Mouse (Mus musculus) Muller cell, postnatal 12 days (primary cell): ENCODE measurements around the gene Anks1.
A peak's percentile ranks its signal among the peaks of the same experiment; 100 is the strongest.

Experiments used
- DNase-seq: peaks from one replicate; pipeline ENCODE4 v3.0.0-alpha.2; 2015; ENCODE audit errors: inconsistent ontology term

Gene Anks1

GRCm38 (mm10) chr17:27908888-27909621 is at the start of gene Anks1:
Gene Anks1, plus strand, starts transcription at chr17:27909306.
- peak; percentile 86 for DNase-seq

GRCm38 (mm10) chr17:27865461-27865860 is 43.6 kb upstream of the Anks1 start:
- DNase-seq, result no peak

DNA sequence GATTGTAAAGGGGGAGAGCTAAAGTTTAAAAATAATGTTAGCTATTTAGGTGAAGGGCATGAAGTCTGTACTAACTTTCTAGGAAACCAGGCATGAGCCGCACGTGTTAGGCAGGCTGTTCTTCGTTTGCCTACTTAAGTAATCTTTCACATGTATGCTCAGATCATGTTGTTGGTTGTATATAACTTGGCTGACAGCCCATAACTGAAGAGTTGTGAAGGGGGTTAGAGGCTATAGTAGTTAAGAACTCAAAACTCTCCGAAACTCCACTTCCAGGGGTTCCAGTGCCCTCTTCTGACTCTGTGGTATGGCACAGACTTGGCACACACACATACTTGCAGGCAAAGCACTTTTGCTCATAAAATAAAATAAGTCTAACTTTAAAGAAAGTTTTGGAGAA is 42.4 kb upstream of the Anks1 start:
- DNase-seq, result no peak

- DNase-seq, result no peak
These were observed 37.3 kb upstream of the Anks1 start for GRCm38 (mm10) chr17:27871851-27872250.

DNA sequence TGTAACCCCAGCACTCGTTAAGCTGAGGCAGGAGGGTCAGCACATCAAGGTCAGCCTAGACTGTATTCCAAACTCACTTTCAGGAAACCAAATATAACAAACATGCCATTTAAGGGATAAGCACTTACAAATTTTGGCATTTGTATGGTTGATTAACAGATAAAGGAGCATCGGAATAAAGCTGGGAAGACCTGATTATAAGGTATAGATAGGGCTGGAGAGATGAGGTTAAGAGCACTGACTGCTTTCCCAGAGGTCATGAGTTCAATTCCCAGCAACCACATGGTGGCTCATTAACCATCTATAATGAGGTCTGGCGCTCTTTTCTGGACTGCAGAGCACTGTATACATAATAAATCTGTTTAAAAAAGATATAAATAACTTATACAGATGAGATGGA is 35.5 kb upstream of the Anks1 start:
- DNase-seq, result peak; percentile 14

DNA sequence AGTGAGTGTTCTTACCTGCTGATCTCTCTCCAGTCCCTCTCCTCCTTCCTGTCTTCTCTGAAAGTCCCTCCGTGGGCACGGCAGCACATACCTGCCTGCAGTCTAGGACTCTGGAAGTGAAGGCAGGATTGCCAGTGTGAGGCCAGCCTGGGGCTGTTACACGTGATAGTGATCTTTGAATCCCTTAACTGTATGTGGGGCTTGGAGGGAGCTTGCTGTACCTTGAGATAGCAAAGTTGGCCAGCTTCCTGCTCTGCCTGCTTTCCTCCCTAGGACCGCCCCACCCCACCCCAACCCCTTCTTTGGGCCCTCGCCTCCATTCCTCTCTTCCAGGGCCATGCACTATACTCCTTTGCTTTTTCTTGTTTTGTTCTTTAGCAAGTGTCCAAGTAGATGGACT is 34.6 kb upstream of the Anks1 start:
- no peak for DNase-seq

- DNase-seq, result peak; percentile 13
These were observed 27.6 kb upstream of the Anks1 start for GRCm38 (mm10) chr17:27881518-27881917.

DNA sequence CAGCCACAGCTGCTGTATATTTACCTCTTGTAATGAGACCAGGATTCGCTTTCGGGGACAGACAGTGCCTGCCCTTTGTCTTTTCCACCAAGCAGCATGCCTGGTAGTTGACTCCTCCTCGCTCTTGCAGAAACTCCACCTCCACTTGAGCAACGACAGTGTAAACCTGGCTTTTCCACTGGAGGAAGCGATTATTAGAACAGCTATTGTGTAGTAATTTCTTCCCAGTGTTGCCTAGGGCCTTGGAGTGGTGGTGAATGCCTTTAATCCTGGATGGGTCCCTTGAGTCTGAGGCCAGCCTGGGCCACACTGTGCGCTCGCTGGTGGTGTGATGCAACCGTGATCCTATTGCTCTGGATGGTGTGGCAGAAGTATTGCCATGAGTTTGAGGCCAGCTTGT is 26.0 kb upstream of the Anks1 start:
- no peak for DNase-seq

GRCm38 (mm10) chr17:27883994-27884393 is 25.1 kb upstream of the Anks1 start:
- no peak for DNase-seq

DNA sequence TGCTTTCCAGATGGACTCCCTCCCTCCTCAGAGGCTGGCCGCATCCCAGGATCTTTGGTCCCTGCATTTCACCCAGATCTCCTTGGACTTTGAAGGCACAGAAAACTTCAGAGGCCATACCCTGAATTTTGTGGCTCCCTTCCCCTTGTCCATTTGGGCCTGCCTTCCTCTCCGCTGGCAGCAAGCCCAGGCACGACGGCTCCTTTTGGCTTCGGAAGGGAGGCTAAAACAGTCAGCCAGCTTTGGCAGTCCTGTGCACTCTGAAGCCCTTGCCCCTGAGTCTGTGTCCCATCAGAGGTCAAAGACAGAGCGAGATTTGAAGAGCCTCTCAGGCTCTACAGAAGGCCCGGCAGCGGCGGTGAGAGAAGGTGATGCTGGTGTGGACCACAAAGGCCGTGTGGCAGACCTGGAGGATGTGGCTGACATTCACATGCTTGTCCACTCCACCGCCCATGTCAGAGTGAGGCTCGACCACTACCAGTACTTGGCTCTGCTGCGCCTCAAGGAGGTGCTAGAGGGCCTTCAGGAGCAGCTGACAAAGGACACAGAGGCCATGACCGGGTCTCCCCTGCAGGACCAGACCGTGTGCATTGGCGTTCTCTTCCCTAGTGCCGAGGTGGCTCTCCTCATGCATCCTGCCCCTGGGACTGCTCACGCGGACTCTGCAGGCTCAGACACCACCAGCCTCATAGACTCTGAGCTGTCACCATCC is 22.5 kb upstream of the Anks1 start:
- DNase-seq, result no peak

- peak; percentile 98 for DNase-seq
These were observed 1.4 kb upstream of the Anks1 start for GRCm38 (mm10) chr17:27907512-27908205.

- peak; percentile 54 for DNase-seq
These were observed 759 bp upstream of the Anks1 start for GRCm38 (mm10) chr17:27908206-27908887.

DNA sequence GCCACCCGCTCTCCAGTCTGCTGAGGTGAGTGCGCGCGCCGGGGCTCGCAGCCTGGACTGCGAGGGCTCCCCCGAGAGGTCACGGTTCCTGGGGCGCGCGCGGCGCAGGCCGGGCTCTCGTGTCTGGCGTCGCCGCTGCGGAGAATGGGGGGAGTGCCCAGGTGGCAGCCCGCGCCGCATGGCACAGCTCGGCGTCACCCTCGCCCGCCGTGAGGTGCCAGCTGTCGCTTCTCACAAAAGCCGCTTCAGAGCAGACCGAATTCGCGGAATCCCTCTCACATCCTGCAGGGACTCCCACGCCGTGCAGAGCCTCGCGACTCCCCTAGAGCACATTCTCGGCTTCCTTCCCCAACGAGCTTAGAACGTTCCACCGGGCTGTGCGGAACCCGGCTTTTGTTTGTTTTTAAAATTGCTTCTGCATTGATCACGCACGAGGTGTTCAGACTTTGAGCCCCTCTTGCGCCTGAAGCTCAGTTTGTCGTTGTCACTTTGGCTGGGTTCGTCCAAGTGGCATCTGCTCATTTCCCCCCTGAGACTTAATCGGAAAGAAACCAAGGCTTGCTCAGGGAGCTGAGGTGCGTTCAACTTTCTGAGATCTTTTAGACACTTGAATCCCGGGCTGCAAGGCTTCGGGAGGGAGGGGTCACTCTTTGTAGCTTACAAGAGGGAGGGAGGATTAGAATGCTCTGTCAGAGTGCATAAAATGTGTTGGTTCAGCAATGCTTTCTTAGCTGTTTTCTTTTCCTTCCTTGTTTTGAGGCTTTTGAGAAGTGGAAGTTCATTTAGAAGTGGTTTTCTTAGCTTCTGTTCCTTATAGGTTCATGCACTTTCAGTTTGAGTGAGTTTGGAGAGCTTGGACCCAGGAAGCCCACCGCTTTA is 755 bp downstream of the Anks1 start, which contains the start of gene Taf11:
Taf11 (minus strand) TSS at position 223 of the 879 bp plus-strand sequence.
- peak; percentile 16 for DNase-seq

DNA sequence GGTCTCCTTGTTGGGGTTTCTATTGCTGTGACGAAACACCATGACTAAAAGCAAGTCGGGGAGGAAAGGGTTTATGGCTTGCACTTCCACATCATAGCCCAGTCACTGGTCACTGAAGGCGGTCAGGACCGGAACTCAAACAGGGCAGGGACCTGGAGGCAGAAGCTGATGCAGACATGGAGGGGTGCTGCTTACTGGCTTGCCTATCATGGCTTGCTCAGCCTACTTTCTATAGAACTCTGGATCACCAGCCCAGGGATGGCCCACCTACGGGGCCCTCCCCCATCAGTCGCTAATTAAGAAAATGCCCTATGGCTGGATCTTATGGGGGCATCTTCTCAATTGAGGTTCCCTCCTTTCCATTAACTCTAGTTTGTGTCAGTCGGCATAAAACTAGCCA is 2.3 kb downstream of the Anks1 start:
- no peak for DNase-seq

- no peak for DNase-seq
These were observed 5.6 kb downstream of the Anks1 start for GRCm38 (mm10) chr17:27914742-27915141.

- DNase-seq, result no peak
These were observed 7.3 kb downstream of the Anks1 start for GRCm38 (mm10) chr17:27916366-27916765.

DNA sequence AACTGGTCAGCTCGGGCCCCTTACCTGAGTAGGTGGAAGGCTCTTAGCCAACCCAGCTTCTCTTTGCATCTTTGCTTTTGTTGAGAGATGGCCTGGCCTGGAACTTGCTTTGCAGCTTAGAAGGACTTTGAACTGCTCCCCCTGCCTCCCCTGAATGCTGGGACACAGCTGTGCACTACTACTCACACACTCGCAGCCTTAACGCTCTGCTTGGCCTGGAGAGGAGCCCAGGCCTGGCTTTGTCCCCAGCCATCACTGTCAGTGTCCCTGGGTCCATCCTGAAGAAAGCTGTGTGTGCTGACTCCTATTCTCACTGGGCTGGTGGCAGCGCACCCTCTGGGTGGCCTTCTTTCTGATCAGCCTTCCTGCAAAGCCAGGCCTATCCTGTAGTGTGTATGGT is 11.6 kb downstream of the Anks1 start:
- DNase-seq, result no peak

DNA sequence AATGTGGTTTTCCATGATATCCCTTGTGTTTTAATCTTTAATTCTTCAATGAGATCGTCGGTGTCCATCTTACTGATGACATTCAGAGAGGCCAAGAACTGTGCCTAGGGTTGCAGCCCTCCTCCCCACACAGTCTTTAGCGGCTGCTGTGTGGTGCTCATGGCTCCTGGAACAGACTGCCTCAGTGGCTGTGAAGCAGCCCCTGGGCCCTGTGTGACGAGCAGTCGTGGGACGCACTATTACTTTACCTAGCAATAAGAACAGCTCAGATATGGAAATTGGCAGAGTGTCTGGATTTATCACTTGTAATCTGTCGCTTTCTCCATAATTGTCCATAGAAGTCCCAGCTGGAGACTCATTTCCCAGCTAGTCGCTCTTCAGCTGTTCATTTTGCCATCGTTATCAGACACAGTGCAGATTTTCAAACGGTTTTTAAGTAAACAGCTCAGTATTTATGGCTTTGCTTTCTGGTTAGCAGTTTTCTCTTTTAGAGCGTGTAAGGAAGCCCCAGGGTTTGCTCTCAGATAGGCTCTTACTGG is 13.1 kb downstream of the Anks1 start:
- DNase-seq, result no peak

DNA sequence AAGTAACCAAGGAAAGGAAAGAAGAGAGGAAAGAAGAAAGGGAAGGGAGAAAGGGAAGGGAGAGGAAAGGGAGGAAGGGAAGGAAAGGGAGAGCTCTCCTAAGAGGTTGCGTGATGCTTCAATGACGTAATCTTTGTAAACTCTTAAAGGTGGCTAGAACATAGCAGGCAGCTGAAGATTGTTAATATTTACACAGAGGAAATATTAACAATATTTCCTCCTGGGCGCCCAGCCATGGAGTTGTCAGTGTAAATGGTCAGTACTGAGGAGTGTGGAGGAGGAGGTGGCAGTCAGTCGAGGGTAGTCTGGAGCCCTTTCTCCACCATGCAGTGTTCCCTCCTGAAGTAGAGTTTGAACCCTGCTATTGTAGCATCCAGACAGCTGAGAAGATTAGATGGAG is 15.9 kb downstream of the Anks1 start:
- no peak for DNase-seq

DNA sequence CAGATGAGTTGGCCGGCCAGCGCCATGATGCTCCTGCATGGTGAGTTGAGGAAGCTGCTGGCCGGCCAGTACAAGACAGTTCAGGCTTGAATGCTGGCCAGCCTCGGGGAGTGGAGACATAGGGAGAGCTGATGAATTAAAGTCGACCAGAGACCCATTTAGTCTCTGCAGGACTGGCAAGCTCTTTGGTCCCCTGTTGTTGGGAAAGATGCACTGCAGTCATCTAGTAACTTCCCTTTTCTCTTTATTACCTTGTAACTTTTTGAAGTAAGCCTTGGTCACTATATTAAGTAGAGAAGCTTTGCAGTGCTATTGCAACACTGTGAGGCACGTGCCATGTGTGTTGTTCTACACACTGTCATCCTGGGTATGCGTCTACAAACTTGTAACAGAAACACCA is 16.4 kb downstream of the Anks1 start:
- DNase-seq, result no peak

GRCm38 (mm10) chr17:27930291-27930690 is 21.2 kb downstream of the Anks1 start:
- no peak for DNase-seq
